Mouse (Mus musculus) C2C12 (cell line): ENCODE measurements at regions not wholly inside any gene's neighbourhood (a gene's known extent, or its start where the extent isn't known, plus 50 kb on each side); places are given as distances from the start of the nearest gene placed in this dataset.

ENCODE experiments used
- CEBPB ChIP-seq: IDR thresholded peaks from one replicate; pipeline ENCODE4 v1.6.1; 2011; ENCODE audit warnings: low read depth, mild to moderate bottlenecking, control low read depth, moderate library complexity
- CTCF ChIP-seq: IDR thresholded peaks from one replicate; pipeline ENCODE4 v1.5.1; 2011; ENCODE audit not compliant: control insufficient read depth, insufficient read depth, insufficient read length
- FOSL1 ChIP-seq: IDR thresholded peaks from one replicate; pipeline ENCODE4 v1.8.0; 2011; ENCODE audit warnings: mild to moderate bottlenecking, low read length; ENCODE audit not compliant: poor library complexity, insufficient read depth, severe bottlenecking
- MAX ChIP-seq: IDR thresholded peaks from one replicate; pipeline ENCODE4 v1.6.1; 2011; ENCODE audit warnings: mild to moderate bottlenecking, control low read depth
- MYOD1 ChIP-seq: IDR thresholded peaks from one replicate; pipeline ENCODE4 v1.6.1; 2011; ENCODE audit warnings: low read depth; ENCODE audit not compliant: control insufficient read depth, insufficient read length
- MYOG ChIP-seq: IDR thresholded peaks from one replicate; pipeline ENCODE4 v1.6.1; 2011; ENCODE audit not compliant: control insufficient read depth, insufficient read length; ENCODE audit errors: extremely low read depth
- USF1 ChIP-seq: IDR thresholded peaks from one replicate; pipeline ENCODE4 v1.6.1; 2011; ENCODE audit warnings: low read depth, mild to moderate bottlenecking, control low read depth, moderate library complexity

DNA sequence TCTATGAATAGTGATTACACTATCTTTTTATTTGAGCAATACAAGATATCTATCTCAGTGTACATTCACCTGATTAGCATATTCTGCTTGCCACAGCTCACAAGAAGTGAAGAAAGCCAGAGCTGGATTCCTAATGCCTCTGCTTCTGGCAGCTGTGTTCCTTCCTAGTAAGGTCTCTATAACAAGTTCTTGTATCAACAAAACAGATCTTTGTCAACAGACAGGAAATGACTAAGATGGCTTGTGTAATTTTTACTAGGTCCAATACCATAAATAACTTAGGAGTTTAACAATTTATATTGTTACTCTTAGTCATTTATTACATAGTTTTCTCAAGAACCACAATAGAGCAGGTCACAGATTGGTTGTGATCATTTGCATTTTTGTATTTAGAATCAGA is 302.0 kb upstream of the Depdc1a start:
- TF ChIP-seq CTCF (no peak), CEBPB (no peak), USF1 (no peak), MYOD1 (no peak), MAX (no peak), FOSL1 (no peak), MYOG (no peak)
